Mouse (Mus musculus): ENCODE results near the gene Pcsk5.
A peak's percentile ranks its signal among the peaks of the same experiment; 100 is the strongest.

DNA sequence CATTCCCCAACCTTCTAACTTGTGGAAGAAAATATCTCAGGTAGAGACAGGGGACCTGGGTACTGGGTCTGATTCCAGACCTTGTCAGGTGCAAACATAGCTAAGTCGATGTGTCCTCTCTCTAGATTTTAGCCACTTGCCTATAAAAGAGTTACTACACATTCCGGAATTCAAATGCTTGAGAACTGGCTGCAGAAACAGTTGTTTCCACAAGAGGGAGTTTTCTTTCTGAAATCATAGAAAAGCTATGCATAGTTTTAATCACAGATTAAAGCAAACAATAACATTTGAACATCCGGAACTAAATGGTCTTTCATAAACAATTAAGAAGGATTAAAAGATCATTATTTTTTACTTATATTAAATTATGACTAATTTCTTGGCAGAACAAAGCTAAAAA lies 19.3 kb upstream of the Pcsk5 start:
- TF ChIP-seq CTCF (IDR thresholded peaks at IDR 0.05; ENCODE audit: low read depth, low read length), result 0 out of 2 replicates have a peak, but pooled peaks have one; percentile 6
- TF ChIP-seq POLR2A (IDR thresholded peaks at IDR 0.05; ENCODE audit: extremely low read depth, insufficient read depth, low read length), result no peak
